Mouse (Mus musculus): ENCODE measurements around the gene E330017A01Rik. TPM values are rescaled to one million over a fixed set of nuclear protein-coding genes. Genes with fewer than 3 reads are reported as not detected.

The E330017A01Rik gene
- polyA plus RNA-seq, 1 experiment, result 0.09 TPM

DNA sequence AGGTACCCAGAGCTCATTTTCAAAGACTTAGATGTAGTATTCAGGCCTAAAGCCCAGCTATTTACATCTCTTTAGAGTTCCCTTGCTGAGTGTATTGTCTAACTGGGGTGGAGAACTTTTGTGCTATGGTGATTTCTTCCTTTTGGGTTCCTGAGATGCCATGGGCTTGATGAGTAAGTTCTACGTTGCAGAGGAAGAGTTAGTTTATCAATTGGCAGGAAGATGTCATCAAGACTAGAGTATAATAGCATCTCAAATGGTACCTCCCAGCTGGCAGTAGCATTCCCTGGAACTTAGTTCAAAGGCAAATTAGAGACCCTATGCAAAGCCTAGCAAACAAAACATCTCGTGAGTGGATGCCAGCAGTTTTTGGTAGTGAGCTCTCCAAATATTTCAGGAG lies 2.7 kb downstream of the E330017A01Rik start:
- Histone ChIP-seq H3K4me3 (ENCODE audit: control insufficient read depth, low read depth, low read length) (no peak overlapping the region), H3K27me3 (ENCODE audit: control insufficient read depth, insufficient read depth, low read length) (no peaks in the 10 kb centered on the region), H3K36me3 (ENCODE audit: control insufficient read depth, insufficient read depth, low read length) (no peaks in the 10 kb centered on the region), H3K27ac (ENCODE audit: control insufficient read depth, insufficient read depth, low read depth, low read length) (no peak overlapping the region), H3K4me1 (ENCODE audit: control insufficient read depth, insufficient read depth, low read length) (no peaks in the 10 kb centered on the region)
- TF ChIP-seq CTCF (IDR thresholded peaks at IDR 0.05; ENCODE audit: control insufficient read depth, insufficient read depth, insufficient replicate concordance, low read depth, low read length) (no peak), POLR2A (IDR thresholded peaks at IDR 0.05; ENCODE audit: control insufficient read depth, low read depth, low read length) (no peak)

DNA sequence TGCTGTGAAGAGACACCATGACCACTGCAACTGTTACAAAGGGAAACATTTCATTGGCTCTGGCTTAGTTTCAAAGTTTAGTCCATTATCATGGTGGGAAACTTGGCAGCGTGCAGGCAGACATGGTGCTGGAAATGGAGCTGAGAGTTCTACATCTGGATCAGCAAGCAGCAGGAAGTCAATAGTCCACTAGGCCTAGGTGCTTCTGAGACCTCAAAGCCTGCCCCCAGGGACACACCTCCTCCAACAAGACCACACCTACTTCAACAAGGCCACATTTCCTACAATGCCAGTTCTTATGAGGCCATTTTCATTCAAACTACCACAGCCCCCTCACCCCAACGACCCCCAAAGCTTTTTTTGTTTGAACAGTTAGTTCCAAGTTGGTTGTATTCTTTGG lies 8.8 kb downstream of the E330017A01Rik start:
- no peak overlapping the region for H3K27ac ChIP-seq (ENCODE audit: control insufficient read depth, insufficient read depth, low read depth, low read length)
- TF ChIP-seq POLR2A (IDR thresholded peaks at IDR 0.05; ENCODE audit: control insufficient read depth, low read depth, low read length) (no peak), CTCF (IDR thresholded peaks at IDR 0.05; ENCODE audit: control insufficient read depth, insufficient read depth, insufficient replicate concordance, low read depth, low read length) (no peak)
- H3K4me1 ChIP-seq (ENCODE audit: control insufficient read depth, insufficient read depth, low read length), result no peaks in the 10 kb centered on the region
- H3K27me3 ChIP-seq (ENCODE audit: control insufficient read depth, insufficient read depth, low read length), result no peaks in the 10 kb centered on the region
- no peak overlapping the region for H3K4me3 ChIP-seq (ENCODE audit: control insufficient read depth, low read depth, low read length)
- H3K36me3 ChIP-seq (ENCODE audit: control insufficient read depth, insufficient read depth, low read length), result no peaks in the 10 kb centered on the region

- TF ChIP-seq CTCF (IDR thresholded peaks at IDR 0.05; ENCODE audit: control insufficient read depth, insufficient read depth, insufficient replicate concordance, low read depth, low read length) (no peak), POLR2A (IDR thresholded peaks at IDR 0.05; ENCODE audit: control insufficient read depth, low read depth, low read length) (no peak)
- H3K4me1 ChIP-seq (ENCODE audit: control insufficient read depth, insufficient read depth, low read length), result no peaks in the 10 kb centered on the region
- H3K27ac ChIP-seq (ENCODE audit: control insufficient read depth, insufficient read depth, low read depth, low read length), result no peak overlapping the region
- no peak overlapping the region for H3K4me3 ChIP-seq (ENCODE audit: control insufficient read depth, low read depth, low read length)
- H3K36me3 ChIP-seq (ENCODE audit: control insufficient read depth, insufficient read depth, low read length), result no peaks in the 10 kb centered on the region
- no peaks in the 10 kb centered on the region for H3K27me3 ChIP-seq (ENCODE audit: control insufficient read depth, insufficient read depth, low read length)
These were observed 9.6 kb downstream of the E330017A01Rik start for GRCm38 (mm10) chr16:58628968-58629367.

DNA sequence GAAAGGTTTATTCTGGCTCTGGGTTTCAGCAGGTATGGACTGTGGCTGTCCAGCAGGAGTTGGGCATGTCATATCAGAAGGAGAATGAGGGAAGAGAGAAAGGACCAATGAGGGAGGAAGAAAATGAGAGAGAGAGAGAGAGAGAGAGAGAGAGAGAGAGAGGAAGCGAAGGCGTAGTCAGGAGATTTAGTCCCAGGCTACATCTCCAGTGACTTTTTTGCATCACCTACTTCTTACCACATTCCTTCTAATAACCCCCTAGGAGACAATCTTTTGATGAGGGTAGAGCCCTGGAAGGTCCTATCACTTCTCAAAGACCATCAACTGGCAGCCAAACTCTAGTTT lies 10.2 kb downstream of the E330017A01Rik start:
- no peaks in the 10 kb centered on the region for H3K27me3 ChIP-seq (ENCODE audit: control insufficient read depth, insufficient read depth, low read length)
- H3K27ac ChIP-seq (ENCODE audit: control insufficient read depth, insufficient read depth, low read depth, low read length), result no peak overlapping the region

DNA sequence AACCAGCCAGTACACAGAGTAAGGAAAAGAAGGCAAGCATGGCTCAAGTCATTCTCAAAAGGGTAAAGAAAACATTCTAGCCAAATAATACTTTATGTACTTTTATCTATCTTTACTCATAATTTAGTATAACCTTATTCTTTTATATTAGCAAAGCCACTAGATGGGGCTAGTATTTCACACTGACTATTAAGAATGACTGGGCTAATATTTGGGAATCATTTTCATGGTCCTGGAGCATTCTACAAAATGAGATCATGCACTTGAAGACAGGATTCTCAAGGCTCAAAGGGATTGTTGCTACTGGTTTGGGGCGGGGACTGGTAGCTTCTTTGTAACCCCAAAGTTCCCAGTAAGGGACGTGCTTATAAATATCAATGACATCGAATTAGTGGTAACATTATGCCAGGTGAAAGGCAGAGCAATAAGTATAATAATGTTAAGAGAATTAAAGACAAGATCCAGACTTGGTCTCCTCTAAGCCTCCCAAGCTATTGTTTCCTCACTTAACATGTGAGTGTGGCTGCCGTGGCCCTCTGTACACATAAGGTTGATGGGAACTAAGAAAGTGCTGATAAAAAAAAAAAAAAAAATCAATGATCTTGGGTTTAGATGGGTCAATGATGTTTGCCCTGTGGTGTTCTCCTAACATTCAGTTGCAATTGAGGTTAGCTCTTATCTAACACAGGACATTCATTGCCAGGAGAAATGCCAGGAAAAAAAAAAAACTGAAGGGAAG lies 10.8 kb downstream of the E330017A01Rik start:
- no peaks in the 10 kb centered on the region for H3K4me1 ChIP-seq (ENCODE audit: control insufficient read depth, insufficient read depth, low read length)
- TF ChIP-seq POLR2A (IDR thresholded peaks at IDR 0.05; ENCODE audit: control insufficient read depth, low read depth, low read length), result no peak
- no peak overlapping the region for H3K4me3 ChIP-seq (ENCODE audit: control insufficient read depth, low read depth, low read length)
- no peaks in the 10 kb centered on the region for H3K27me3 ChIP-seq (ENCODE audit: control insufficient read depth, insufficient read depth, low read length)
- no peaks in the 10 kb centered on the region for H3K36me3 ChIP-seq (ENCODE audit: control insufficient read depth, insufficient read depth, low read length)
- H3K27ac ChIP-seq (ENCODE audit: control insufficient read depth, insufficient read depth, low read depth, low read length), result no peak overlapping the region

More for the DNA sequence above, 10.2 kb downstream of the E330017A01Rik start:
- Histone ChIP-seq H3K4me1 (ENCODE audit: control insufficient read depth, insufficient read depth, low read length) (no peaks in the 10 kb centered on the region), H3K4me3 (ENCODE audit: control insufficient read depth, low read depth, low read length) (no peak overlapping the region), H3K36me3 (ENCODE audit: control insufficient read depth, insufficient read depth, low read length) (no peaks in the 10 kb centered on the region)
- TF ChIP-seq POLR2A (IDR thresholded peaks at IDR 0.05; ENCODE audit: control insufficient read depth, low read depth, low read length), result no peak
- no peak for TF ChIP-seq CTCF (IDR thresholded peaks at IDR 0.05; ENCODE audit: control insufficient read depth, insufficient read depth, insufficient replicate concordance, low read depth, low read length)

DNA sequence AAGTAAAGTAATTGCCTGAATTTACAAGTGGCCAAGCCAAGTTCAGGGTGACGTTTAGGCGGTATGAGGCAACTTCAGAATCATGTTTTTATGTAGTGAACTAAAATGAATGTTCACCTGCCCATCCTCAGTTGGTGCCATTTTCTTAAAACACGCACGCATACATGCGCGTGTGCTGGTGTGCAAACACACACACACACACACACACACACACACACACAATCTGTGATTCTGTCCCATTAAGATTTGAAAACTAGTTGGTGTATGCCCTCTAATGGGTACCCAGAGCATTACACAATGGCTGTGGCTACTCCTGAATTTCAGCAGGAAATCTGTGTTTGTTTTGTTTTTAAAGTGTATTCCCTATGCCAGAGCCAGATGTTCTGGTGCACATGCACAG lies 14.6 kb downstream of the E330017A01Rik start:
- no peak for TF ChIP-seq POLR2A (IDR thresholded peaks at IDR 0.05; ENCODE audit: control insufficient read depth, low read depth, low read length)
- no peak for TF ChIP-seq CTCF (IDR thresholded peaks at IDR 0.05; ENCODE audit: control insufficient read depth, insufficient read depth, insufficient replicate concordance, low read depth, low read length)
- H3K36me3 ChIP-seq (ENCODE audit: control insufficient read depth, insufficient read depth, low read length), result no peaks in the 10 kb centered on the region
- no peak overlapping the region for H3K4me3 ChIP-seq (ENCODE audit: control insufficient read depth, low read depth, low read length)
- no peaks in the 10 kb centered on the region for H3K27me3 ChIP-seq (ENCODE audit: control insufficient read depth, insufficient read depth, low read length)
- no peak overlapping the region for H3K27ac ChIP-seq (ENCODE audit: control insufficient read depth, insufficient read depth, low read depth, low read length)
- no peaks in the 10 kb centered on the region for H3K4me1 ChIP-seq (ENCODE audit: control insufficient read depth, insufficient read depth, low read length)

DNA sequence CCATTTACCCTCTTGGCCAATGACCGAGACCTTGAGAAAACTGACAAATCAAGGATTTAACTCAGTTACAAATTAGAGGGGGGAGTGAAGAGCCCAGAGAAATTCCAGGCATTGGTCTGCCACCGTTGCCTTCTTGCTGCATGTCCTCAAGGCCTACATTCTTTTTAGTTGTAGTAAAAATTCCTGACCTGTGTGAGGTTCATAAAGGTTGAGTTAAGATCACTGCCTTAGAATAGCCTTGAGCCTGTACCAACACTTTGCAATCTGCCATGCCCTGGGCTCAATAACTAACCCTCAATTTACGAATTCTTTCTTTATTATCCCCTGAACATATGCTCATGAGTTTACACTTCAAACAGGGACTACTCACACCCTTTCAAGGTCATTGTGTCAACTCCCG lies 15.4 kb downstream of the E330017A01Rik start:
- TF ChIP-seq POLR2A (IDR thresholded peaks at IDR 0.05; ENCODE audit: control insufficient read depth, low read depth, low read length) (no peak), CTCF (IDR thresholded peaks at IDR 0.05; ENCODE audit: control insufficient read depth, insufficient read depth, insufficient replicate concordance, low read depth, low read length) (no peak)
- Histone ChIP-seq H3K36me3 (ENCODE audit: control insufficient read depth, insufficient read depth, low read length) (no peaks in the 10 kb centered on the region), H3K27me3 (ENCODE audit: control insufficient read depth, insufficient read depth, low read length) (no peaks in the 10 kb centered on the region), H3K4me3 (ENCODE audit: control insufficient read depth, low read depth, low read length) (no peak overlapping the region), H3K27ac (ENCODE audit: control insufficient read depth, insufficient read depth, low read depth, low read length) (no peak overlapping the region), H3K4me1 (ENCODE audit: control insufficient read depth, insufficient read depth, low read length) (no peaks in the 10 kb centered on the region)

DNA sequence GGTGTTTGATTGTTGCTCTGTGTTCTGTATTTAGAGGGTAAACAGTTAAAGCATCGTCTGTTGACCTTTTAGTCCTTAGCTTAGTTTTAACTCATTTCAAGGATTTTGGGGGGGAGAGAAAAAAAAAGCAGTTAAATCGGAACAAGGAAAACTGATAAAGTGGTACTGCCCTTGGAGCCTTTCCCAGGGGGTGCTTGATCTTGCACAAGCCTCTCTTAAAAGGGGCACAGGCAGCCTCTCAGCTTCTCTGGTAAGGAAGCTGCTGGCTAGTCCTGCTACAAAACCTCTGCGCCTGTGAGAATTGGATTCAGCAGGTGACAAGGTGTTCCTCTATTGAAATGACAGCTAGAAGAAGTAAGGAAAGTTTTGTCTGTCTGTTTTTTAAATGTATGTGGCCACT lies 16.2 kb downstream of the E330017A01Rik start:
- TF ChIP-seq CTCF (IDR thresholded peaks at IDR 0.05; ENCODE audit: control insufficient read depth, insufficient read depth, insufficient replicate concordance, low read depth, low read length) (no peak), POLR2A (IDR thresholded peaks at IDR 0.05; ENCODE audit: control insufficient read depth, low read depth, low read length) (no peak)
- Histone ChIP-seq H3K27ac (ENCODE audit: control insufficient read depth, insufficient read depth, low read depth, low read length) (no peak overlapping the region), H3K4me1 (ENCODE audit: control insufficient read depth, insufficient read depth, low read length) (no peaks in the 10 kb centered on the region)

More for the DNA sequence above, 16.2 kb downstream of the E330017A01Rik start:
- Histone ChIP-seq H3K36me3 (ENCODE audit: control insufficient read depth, insufficient read depth, low read length) (no peaks in the 10 kb centered on the region), H3K4me3 (ENCODE audit: control insufficient read depth, low read depth, low read length) (no peak overlapping the region), H3K27me3 (ENCODE audit: control insufficient read depth, insufficient read depth, low read length) (no peaks in the 10 kb centered on the region)
